Comparison of ENCODE assay signal across 14 mouse cellular contexts in genomic region chr7:80635866-80636265, GRCm38 (mm10). TPM values are rescaled to one million over a fixed set of nuclear protein-coding genes. Genes with fewer than 3 reads are reported as not detected.
A peak's percentile ranks its signal among the peaks of the same experiment; 100 is the strongest.
DNase-seq lines count a peak whose midpoint lies in the region; ATAC-seq and TF ChIP-seq lines count a peak whose summit lies in the region.
"Had no signal": no experiment of that assay in that cellular context is flagged by ENCODE, and none has a peak within 500 bp of the region (broad histone marks: within the 10 kb centered on the region; RNA-seq: fewer than 3 reads in every experiment).

No protein-coding gene starts in this region.

- H3K9me3 ChIP-seq in heart, embryonic 10.5 days, result no peaks in the 10 kb centered on the region
- H3K9me3 ChIP-seq in liver, embryonic 14.5 days (ENCODE audit: control insufficient read depth, low read length), result no peaks in the 10 kb centered on the region
- H3K9me3 ChIP-seq in midbrain, embryonic 10.5 days (replicated peaks), result no peaks in the 10 kb centered on the region
- H3K9me3 ChIP-seq: embryonic facial prominence, embryonic 15.5 days had no signal

- H3K4me3 ChIP-seq in heart, embryonic 10.5 days, result no peak overlapping the region
- no peak overlapping the region for H3K4me3 ChIP-seq in layer of hippocampus, adult 2 months
- no peak overlapping the region for H3K4me3 ChIP-seq in liver, embryonic 14.5 days (ENCODE audit: insufficient read depth in 1 of 2, low read depth in 2 of 2, low read length in 2 of 2)
- no peak overlapping the region for H3K4me3 ChIP-seq in midbrain, embryonic 10.5 days
- H3K4me3 ChIP-seq: embryonic facial prominence, embryonic 15.5 days had no signal

- H3K9ac ChIP-seq in liver, embryonic 14.5 days (replicated peaks), result no peak overlapping the region
- H3K9ac ChIP-seq: embryonic facial prominence, embryonic 15.5 days had no signal

- peaks cover 55% of the 10 kb centered on the region for H3K4me1 ChIP-seq in heart, embryonic 10.5 days
- H3K4me1 ChIP-seq in liver, embryonic 14.5 days (replicated peaks; ENCODE audit: control insufficient read depth in 2 of 2, insufficient read depth in 2 of 2, low read length in 1 of 2), result peaks cover 7 to 40% of the 10 kb centered on the region in 2 experiments
- H3K4me1 ChIP-seq in midbrain, embryonic 10.5 days, result peaks cover 31% of the 10 kb centered on the region

- H3K27me3 ChIP-seq in heart, embryonic 10.5 days (ENCODE audit: insufficient read depth, poor library complexity, severe bottlenecking), result no peaks in the 10 kb centered on the region
- no peaks in the 10 kb centered on the region for H3K27me3 ChIP-seq in liver, embryonic 14.5 days (ENCODE audit: control insufficient read depth, insufficient read depth, low read length)
- H3K27me3 ChIP-seq in midbrain, embryonic 10.5 days (ENCODE audit: low read depth, poor library complexity, severe bottlenecking), result no peaks in the 10 kb centered on the region
- H3K27me3 ChIP-seq: embryonic facial prominence, embryonic 15.5 days had no signal

- no peaks in the 10 kb centered on the region for H3K36me3 ChIP-seq in heart, embryonic 10.5 days
- no peaks in the 10 kb centered on the region for H3K36me3 ChIP-seq in liver, embryonic 14.5 days (replicated peaks; ENCODE audit: control insufficient read depth, insufficient read depth, low read depth)
- no peaks in the 10 kb centered on the region for H3K36me3 ChIP-seq in midbrain, embryonic 10.5 days
- H3K36me3 ChIP-seq: embryonic facial prominence, embryonic 15.5 days had no signal

- ATAC-seq in common myeloid progenitor, adult 5-6 weeks (replicated peaks; ENCODE audit: low read depth, poor library complexity, severe bottlenecking), result peak; percentile 42
- ATAC-seq in liver, embryonic 14.5 days (ENCODE audit: insufficient read depth), result peak; percentile 59; the same call in 1 of the 2 replicates
- ATAC-seq: forebrain, embryonic 16.5 days had no signal

- no peak for TF ChIP-seq CTCF in layer of hippocampus, adult 2 months (conservative IDR thresholded peaks at IDR 0.05)
- TF ChIP-seq CTCF in liver, embryonic 14.5 days (IDR thresholded peaks at IDR 0.05; ENCODE audit: low read depth), result no peak

- peak overlapping the region; percentile 60; the same call in 1 of the 2 replicates for H3K27ac ChIP-seq in heart, embryonic 10.5 days
- peak overlapping the region; percentile 80 for H3K27ac ChIP-seq in layer of hippocampus, adult 2 months
- H3K27ac ChIP-seq in liver, embryonic 14.5 days, result no peak overlapping the region
- no peak overlapping the region for H3K27ac ChIP-seq in midbrain, embryonic 10.5 days (replicated peaks)

- no peak for TF ChIP-seq EP300 in liver, embryonic 14.5 days (IDR thresholded peaks at IDR 0.05; ENCODE audit: low read depth)

- no peak overlapping the region for H3K4me2 ChIP-seq in liver, embryonic 14.5 days (ENCODE audit: low read depth)
- H3K4me2 ChIP-seq: embryonic facial prominence, embryonic 15.5 days had no signal

- 19% methylated on average over 5 of the region's 5 CpGs for WGBS in heart, embryonic 10.5 days
- WGBS in liver, embryonic 14.5 days (ENCODE audit: insufficient replicate concordance), result 12% methylated on average over 5 of the region's 5 CpGs
- 74% methylated on average over 5 of the region's 5 CpGs for WGBS in midbrain, embryonic 10.5 days

- DNase-seq in heart, embryonic 10.5 days (ENCODE audit: low spot score), result no peak
- DNase-seq in heart, adult 8-10 months (ENCODE audit: low spot score), result no peak
- no peak for DNase-seq in layer of hippocampus, adult 2 months (ENCODE audit: low spot score in 2 of 2)
- no peak for DNase-seq in layer of hippocampus, adult 9-11 months
- no peak for DNase-seq in liver, embryonic 14.5 days (ENCODE audit: low read depth in 3 of 3, low spot score in 3 of 3)
- DNase-seq in B cell, adult 2 months, result no peak
- no peak for DNase-seq in midbrain, embryonic 10.5 days (ENCODE audit: low spot score)
- DNase-seq: cerebellum, postnatal 36 days; gastrocnemius, postnatal 36 days; layer of hippocampus, postnatal 36 days; right cerebral cortex, postnatal 14 days had no signal

RNA-seq across cellular contexts. Expression of gene Crtc3, which starts 52.8 kb away (rescaled TPM):
- 14.6 and 18.6 TPM in 2 replicates for polyA plus RNA-seq in heart, embryonic 10.5 days (2016; fragmentation: Nextera tagmentation; extraction: Ambion mirVana)
- total RNA-seq in heart, adult 8-10 months (2022), result 10 to 100 TPM; 10.7 to 12.1 (median 11.7) TPM
- 10 to 100 TPM; 21.0 to 24.4 TPM for total RNA-seq in layer of hippocampus, adult 2 months (2021)
- 8.4 and 15.8 TPM in 2 replicates for total RNA-seq in common myeloid progenitor, adult 5-6 weeks (2017)
- polyA plus RNA-seq in liver, embryonic 14.5 days (2012; rRNA removed), result 1.7 and 1.9 TPM in 2 replicates
- polyA plus RNA-seq in liver, embryonic 14.5 days (2014; fragmentation: Nextera tagmentation; extraction: Ambion mirVana), result 2.4 and 4.2 TPM in 2 replicates
- 8.4 and 9.3 TPM in 2 replicates for polyA plus RNA-seq in midbrain, embryonic 10.5 days (2016; fragmentation: Nextera tagmentation; extraction: Ambion mirVana)

Comparison
In these comparisons a context has a peak if more than half of its experiments do, and no peak if none do; other contexts are left out.
1. H3K27ac ChIP-seq: peak in heart, embryonic 10.5 days (single experiment) and layer of hippocampus, adult 2 months (single experiment); none in liver, embryonic 14.5 days (single experiment) and midbrain, embryonic 10.5 days (single experiment).